Mouse (Mus musculus) bone marrow macrophage, adult 2 months (primary cell): ENCODE data around the gene Nadsyn1. TPM values are rescaled to one million over a fixed set of nuclear protein-coding genes. Genes with fewer than 3 reads are reported as not detected.

Source experiments
- H3K27ac ChIP-seq: 2 replicates; pipeline ENCODE4 v1.5.1; 2012; ENCODE audit warnings: low read depth, low read length; ENCODE audit not compliant: insufficient read depth
- H3K4me1 ChIP-seq: 2 replicates; pipeline ENCODE4 v1.6.1; 2012; ENCODE audit warnings: low read length; ENCODE audit not compliant: control insufficient read depth, insufficient read depth
- H3K4me3 ChIP-seq: 2 replicates; pipeline ENCODE4 v1.5.1; 2012; ENCODE audit warnings: mild to moderate bottlenecking, low read length, moderate library complexity; ENCODE audit not compliant: insufficient read depth
- CTCF ChIP-seq: IDR thresholded peaks from 2 replicates; pipeline ENCODE4 v1.5.1; 2012; ENCODE audit warnings: low read depth, mild to moderate bottlenecking, low read length, moderate library complexity
- POLR2A ChIP-seq: IDR thresholded peaks from 2 replicates; pipeline ENCODE4 v1.6.1; 2012; ENCODE audit warnings: mild to moderate bottlenecking, low read depth, low read length, borderline replicate concordance
- polyA plus RNA-seq: library from polyadenylated mRNA; stranded (reverse); fragments of >200 nt; gene quantifications from 2 replicates; pipeline ENCODE4 v1.2.4, GENCODE M21; 2012; ENCODE audit not compliant: missing spikeins, insufficient read depth, insufficient read length

Gene Nadsyn1
- polyA plus RNA-seq, 1 experiment = 10.2 TPM

GRCm38 (mm10) chr7:143808909-143809308 is 13.7 kb downstream of the Nadsyn1 start:
- Histone ChIP-seq H3K4me1 (no peaks in the 10 kb centered on the region), H3K27ac (no peak overlapping the region), H3K4me3 (no peak overlapping the region)
- no peak for TF ChIP-seq CTCF

- H3K27ac ChIP-seq = no peak overlapping the region
- H3K4me1 ChIP-seq = no peaks in the 10 kb centered on the region
- TF ChIP-seq POLR2A = no peak
- no peak for TF ChIP-seq CTCF
- H3K4me3 ChIP-seq = no peak overlapping the region
These were observed 17.4 kb downstream of the Nadsyn1 start for GRCm38 (mm10) chr7:143805199-143805624.

- Histone ChIP-seq H3K4me3 (no peak overlapping the region), H3K27ac (no peak overlapping the region), H3K4me1 (no peaks in the 10 kb centered on the region)
- TF ChIP-seq CTCF = no peak
- TF ChIP-seq POLR2A = no peak
These were observed 21.2 kb downstream of the Nadsyn1 start for GRCm38 (mm10) chr7:143801195-143802065.

GRCm38 (mm10) chr7:143800770-143801169 is 21.9 kb downstream of the Nadsyn1 start:
- Histone ChIP-seq H3K4me1 (no peaks in the 10 kb centered on the region), H3K27ac (no peak overlapping the region), H3K4me3 (no peak overlapping the region)
- TF ChIP-seq CTCF = no peak
- TF ChIP-seq POLR2A = no peak

GRCm38 (mm10) chr7:143798783-143799182 is 23.9 kb downstream of the Nadsyn1 start:
- H3K27ac ChIP-seq = no peak overlapping the region
- H3K4me1 ChIP-seq = no peaks in the 10 kb centered on the region
- TF ChIP-seq POLR2A (no peak), CTCF (no peak)
- no peak overlapping the region for H3K4me3 ChIP-seq

GRCm38 (mm10) chr7:143793121-143793520 is 29.5 kb downstream of the Nadsyn1 start:
- no peak for TF ChIP-seq POLR2A
- TF ChIP-seq CTCF = no peak; the same call in 1 of the 2 replicates
- Histone ChIP-seq H3K4me1 (0 out of 2 replicates have a peak, but pooled peaks cover 2% of the 10 kb centered on the region), H3K4me3 (no peak overlapping the region), H3K27ac (no peak overlapping the region)

GRCm38 (mm10) chr7:143792336-143792985 is 30.2 kb downstream of the Nadsyn1 start:
- Histone ChIP-seq H3K4me3 (no peak overlapping the region), H3K27ac (no peak overlapping the region), H3K4me1 (0 out of 2 replicates have a peak, but pooled peaks cover 2% of the 10 kb centered on the region)
- TF ChIP-seq CTCF (no peak), POLR2A (no peak)

- peak within 1 kb of the TSS; percentile 65 for H3K4me3 ChIP-seq
- H3K27ac ChIP-seq = no peak within 1 kb of the TSS
- H3K4me1 ChIP-seq = peaks cover 12% of the 10 kb centered on the region; the same call in 1 of the 2 replicates
- TF ChIP-seq CTCF (no peak), POLR2A (no peak)
These were observed 38.4 kb downstream of the Nadsyn1 start, which contains the start of gene Mrgpre for GRCm38 (mm10) chr7:143783996-143784829. Mrgpre (minus strand) TSS chr7:143784500.

GRCm38 (mm10) chr7:143783378-143783995 is 39.2 kb downstream of the Nadsyn1 start:
- no peak overlapping the region for H3K27ac ChIP-seq
- peaks cover 12% of the 10 kb centered on the region; the same call in 1 of the 2 replicates for H3K4me1 ChIP-seq
- H3K4me3 ChIP-seq = peak overlapping the region; percentile 65
- TF ChIP-seq CTCF (no peak), POLR2A (no peak)
